Mouse (Mus musculus) frontal cortex, postnatal 25 days (tissue): ENCODE measurements around the gene Agap1.

Experiments used
- DNase-seq, 2 experiments: peaks; one replicate each; pipeline ENCODE4 v3.0.0; 2022; ENCODE audit warnings: low spot score in 2 of 2

The Agap1 gene

DNA sequence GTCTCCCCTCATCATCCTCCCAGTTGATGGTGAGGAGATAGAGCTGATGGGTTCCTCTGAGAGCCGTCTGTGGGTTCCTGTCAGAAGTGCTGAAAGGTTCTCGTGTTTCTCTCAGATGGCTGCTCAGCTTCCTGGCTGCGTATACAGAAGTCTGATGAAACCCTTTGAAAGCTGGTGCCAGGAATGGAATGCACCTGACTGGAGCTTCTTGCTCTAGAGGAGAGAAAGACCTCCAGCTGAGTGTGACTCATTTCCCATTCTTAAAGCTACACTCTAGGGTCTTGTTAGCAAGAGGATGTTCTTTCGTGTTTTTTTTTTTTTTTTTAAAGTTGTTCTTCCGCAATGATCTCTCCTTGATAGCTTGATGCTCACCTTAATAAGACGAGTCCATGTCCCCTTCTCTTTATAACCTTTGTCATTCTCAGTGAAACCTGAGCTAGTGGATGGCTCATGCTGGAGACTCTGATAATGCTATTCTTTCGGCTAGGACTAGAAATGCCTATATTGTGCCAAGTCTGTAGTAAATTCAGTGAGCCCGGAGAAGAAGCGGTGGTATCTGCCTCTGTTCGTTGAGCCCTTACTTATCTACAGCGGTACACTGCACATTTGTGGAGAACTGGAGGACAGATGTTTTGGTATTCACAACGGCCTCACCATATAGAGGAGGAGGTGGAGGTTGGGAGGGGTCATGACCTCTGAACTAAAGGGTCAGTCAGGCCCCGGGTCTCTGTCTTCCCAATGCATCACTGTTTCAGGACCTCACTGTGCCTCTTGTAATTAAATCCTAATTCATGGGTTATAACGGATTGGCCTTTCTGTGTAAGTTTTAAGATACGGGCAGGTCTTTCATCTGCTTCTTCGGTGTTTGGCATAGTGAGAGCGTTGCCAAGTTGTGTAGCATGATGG lies 2.8 kb downstream of the Agap1 start:
- no peak for DNase-seq

- DNase-seq, result no peak
Observed at GRCm38 (mm10) chr1:89461881-89462280, 7.3 kb downstream of the Agap1 start.

DNA sequence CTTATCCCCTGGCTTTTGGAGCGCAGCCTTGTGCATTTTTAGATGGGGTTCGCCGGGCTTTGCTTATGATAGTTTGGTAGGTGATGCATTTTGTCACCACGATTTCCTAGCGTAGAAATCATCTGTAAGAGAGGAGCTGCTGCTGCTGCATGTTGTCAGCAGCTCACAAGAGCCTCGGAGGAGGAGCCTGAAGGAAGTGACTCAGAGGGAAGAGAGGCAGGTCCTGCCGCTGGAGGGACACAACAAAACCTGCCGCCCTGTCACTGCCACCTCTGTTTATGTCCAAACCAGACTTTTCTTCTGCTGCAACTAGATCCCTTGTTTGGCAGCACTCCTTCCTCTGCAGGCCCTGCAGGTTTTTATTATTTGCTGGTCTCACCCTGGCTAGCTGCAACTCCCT lies 8.5 kb downstream of the Agap1 start:
- no peak for DNase-seq

DNA sequence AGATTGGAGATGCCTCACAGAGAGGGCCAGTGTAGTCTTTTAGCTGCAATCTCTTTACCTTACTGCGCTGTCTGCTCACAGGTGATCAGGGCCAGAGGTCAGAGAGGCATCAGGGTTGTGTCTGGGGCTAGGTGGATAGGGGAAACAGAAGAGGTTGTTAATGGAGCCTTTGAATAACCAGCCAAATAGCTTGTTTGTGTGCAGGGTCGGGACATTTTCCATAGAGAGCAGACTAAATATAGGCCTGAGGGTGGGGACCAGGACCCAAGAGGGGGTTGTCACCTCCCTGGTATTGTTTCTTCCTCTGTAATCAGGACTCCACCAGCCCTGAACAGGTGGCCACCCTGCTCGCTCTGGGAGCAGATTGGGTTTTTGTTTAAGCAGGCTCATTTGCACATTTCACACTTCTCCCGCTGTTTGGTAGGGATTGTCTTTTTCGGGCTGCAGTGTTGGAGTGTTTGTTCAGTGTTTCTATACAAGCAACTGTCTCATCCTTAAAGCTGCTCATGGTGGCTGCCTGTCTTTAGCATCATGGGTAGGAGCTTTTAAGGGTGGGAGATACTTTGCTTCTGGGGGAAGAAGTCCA lies 10.9 kb downstream of the Agap1 start:
- DNase-seq, result no peak

DNA sequence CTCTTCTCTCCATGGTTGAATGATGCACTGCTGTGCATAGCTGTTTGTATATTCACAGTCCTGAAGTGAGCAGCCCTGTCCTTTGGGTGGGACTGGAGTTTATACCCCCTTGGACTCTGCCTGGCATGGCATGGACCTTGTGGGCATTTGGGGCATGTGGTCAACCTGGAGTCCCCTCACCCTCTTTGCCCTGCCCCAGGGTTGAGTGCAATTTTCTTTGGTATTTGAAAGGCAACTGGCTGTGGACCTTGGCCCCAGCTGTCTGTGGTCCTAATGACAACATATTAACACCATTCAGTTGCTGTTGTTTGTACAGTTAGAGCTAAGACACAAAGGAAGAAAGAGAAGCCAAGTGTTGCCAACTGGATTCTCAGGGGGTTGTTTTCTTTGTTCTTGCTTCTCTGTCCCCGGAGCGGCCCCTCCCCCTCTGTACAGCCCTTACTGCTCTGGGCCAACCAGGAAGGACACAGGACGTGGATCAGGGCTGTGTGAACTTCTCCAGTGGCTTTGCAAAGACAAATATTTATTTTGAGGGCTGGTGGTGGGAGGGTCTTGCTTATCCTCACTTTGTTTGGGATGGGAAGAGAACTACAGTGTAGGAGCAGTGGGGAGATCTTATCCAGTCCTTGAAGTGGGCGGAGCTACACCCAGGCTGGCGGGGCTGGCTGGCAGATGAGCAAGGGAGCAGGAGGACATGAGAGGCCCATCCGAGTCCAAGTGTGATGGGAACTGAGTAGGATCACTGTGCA lies 12.9 kb downstream of the Agap1 start:
- no peak for DNase-seq

GRCm38 (mm10) chr1:89468141-89468540 lies 13.5 kb downstream of the Agap1 start:
- no peak for DNase-seq

DNA sequence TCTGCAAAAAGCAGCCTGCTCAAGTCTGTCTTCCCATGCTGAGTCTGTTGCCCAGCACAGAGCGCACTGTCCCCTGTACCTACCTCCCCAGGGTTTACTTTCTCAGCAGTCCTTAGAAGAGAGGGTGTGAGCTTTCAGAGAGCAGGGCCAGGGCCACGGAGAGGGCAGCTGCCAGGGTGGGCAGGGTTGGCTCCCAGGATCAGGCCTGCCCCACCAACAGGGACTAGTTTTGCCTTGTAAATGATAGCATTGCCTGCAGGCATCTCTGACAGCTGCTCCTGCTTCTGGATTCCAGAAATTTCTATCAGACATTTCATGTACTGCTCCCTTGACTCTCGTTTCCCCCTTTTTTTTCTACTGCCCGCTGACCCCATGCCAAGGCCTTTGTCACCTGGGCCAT lies 16.8 kb downstream of the Agap1 start:
- DNase-seq, result no peak

DNA sequence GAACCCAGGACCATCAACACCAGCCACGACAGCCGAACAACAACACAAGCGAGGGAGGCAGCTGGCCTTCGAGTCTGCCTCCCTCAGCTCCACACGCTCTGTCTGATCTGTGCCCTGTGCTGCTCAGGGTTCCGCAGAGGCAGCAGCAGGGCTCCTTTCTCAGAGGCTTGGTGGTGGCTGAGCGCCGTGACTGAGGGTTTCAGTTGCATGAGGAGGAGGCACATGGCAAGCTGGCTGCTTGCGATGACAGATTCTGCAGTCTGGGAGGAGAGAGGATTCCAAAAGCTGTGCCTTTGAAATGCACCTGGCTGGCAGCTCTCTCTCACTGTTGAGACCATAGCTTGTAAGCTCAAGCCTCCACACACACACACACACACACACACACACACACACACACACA lies 17.3 kb downstream of the Agap1 start:
- no peak for DNase-seq

DNA sequence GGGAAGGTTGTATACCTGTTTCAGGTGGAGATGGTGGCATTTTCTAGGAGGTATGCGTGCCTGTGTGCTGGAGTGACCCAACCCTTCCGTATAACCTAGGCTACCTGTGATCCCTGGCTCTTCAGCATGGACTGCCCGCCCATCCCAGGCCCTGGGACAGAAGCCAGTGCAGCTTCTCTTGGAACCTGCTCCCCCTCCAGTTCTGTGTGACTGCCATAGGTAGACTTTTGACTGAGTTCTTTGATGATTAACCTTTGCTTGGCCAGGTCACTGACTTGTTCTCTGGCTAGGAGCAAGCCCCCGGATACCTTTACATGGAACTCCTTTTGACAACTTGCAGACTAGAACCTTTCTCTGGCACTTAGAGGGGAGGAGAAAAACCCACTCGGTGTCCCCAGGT lies 19.3 kb downstream of the Agap1 start:
- no peak for DNase-seq

GRCm38 (mm10) chr1:89474853-89475252 lies 20.2 kb downstream of the Agap1 start:
- no peak for DNase-seq

DNA sequence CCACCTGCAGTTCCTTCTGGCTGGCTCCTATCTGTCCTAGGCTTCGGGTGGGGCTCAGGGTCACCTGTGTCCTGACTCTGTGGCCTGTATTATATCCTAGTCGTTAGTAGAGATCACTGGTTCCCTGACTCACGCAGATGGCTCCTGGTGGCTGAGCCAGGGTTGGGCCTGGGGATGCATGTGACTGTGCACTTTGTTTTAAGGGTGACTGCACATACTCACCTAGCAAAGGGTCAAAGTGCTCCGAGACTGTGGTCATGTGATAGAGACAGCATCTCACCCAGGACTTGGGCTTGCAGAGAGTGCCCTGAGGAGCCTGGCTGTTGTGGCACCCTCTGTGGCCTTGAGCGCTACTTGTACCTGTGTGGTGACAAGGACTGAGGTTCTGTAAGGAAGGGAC lies 22.4 kb downstream of the Agap1 start:
- DNase-seq, result no peak

DNA sequence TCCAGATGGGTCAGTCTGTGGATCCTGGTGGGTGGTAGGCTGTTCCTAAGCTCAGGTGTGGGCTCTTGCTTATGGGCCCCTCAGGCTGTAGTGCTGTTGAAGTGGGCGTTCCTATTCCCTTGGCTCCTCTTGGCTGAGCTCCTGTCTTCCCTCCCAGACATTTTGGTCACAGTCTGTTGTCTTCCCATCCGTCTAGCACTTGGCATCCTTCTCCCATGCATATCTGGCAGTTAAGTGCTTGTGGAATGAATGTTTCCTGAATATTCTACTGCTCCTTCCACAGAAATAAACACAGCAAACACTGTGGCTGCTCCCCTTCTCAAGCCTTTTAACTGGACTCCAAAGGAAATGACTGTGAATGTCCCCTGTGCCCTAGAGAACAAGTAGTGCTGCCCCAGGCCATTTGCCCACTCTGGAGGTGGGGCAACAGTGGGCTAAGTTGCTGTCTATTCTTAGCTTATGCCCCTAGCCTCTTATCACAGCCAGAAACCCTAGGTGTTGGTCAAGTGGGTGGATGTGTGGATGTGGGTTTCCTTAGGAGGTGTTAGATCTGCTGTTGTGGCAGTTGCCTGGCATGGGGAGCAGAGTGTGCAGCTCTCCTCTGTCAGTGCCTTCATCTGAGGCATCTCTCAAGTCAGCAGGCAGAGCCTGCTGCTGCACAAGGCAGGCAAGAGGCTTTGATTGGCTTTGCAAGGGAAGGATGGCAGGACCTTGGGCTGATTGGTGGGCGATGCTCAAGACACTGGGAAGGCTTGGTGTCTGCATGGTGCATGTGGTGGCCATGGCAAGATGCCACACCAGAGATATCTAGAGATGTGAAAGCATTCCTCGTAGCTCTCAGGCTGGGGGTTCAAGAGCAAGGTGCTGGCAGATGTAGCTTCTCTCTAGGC lies 24.2 kb downstream of the Agap1 start:
- DNase-seq, result peak; percentile 10 to 17

GRCm38 (mm10) chr1:89481154-89481553 lies 26.5 kb downstream of the Agap1 start:
- no peak for DNase-seq

- DNase-seq, result no peak
Observed at GRCm38 (mm10) chr1:89482812-89483211, 28.2 kb downstream of the Agap1 start.

DNA sequence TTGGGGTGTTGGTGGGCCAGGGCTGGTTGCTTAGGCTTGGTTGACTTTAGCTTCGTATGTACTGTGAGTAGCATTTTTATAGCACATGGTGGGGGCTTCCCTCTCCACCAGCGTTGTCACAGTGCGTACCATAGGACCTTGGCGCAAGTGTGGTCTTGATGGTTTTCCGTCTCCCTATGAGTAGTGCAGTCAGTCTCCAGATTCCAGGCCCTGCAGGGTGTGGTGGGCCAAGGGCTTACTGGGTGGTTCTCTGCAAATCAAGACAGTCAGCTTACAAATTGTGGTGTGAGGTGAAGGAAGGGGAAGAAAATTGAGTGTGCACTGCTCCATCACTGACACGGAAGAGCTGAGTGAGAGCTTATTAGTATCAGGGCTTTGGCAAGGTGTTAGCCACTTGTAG lies 32.3 kb downstream of the Agap1 start:
- no peak for DNase-seq

GRCm38 (mm10) chr1:89489111-89489971 lies 34.7 kb downstream of the Agap1 start:
- DNase-seq, result no peak

- DNase-seq, result no peak
Observed at GRCm38 (mm10) chr1:89493177-89493576, 38.6 kb downstream of the Agap1 start.

DNA sequence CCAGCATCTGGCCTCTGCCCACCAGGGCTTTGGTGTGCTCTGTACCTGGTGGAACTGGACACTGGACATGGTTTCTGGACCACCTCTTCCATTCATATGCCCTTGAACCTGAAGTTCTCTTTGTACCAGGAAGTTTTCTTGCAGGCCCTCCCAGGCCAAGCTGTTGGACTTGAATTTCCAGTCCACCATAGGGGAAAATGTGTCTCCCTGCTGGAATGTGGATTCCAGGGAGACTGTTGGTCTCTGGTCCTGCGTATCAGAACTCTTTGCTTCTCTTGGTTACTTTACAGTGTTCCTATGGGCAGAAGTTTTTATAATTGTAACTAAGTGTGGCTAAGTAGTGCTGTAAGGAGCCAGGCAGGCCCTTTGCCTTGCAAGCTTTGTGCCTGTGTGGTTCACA lies 40.2 kb downstream of the Agap1 start:
- DNase-seq, result no peak

DNA sequence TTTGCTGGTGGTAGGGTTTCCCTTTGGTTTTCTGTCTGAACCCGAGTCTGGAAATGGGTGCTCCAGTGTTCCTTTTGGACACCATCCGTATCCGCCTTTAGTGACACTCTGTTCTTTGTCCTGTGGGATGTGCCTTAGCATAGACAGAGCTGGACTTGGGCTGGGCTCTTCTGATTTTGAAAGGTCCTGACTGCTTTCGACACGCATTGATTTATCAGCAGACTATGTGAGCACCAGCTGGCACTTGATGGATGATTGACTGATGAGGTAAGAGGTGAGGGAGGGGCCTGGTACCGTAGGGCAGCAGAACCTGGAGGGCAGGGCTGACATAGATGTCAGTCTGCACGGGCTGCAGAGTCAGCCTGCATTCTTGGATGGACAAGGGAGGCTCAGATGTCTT lies 41.6 kb downstream of the Agap1 start:
- DNase-seq, result no peak

- DNase-seq, result no peak
Observed at GRCm38 (mm10) chr1:89500925-89501324, 46.3 kb downstream of the Agap1 start.

GRCm38 (mm10) chr1:89501346-89501745 lies 46.7 kb downstream of the Agap1 start:
- no peak for DNase-seq
